Mouse (Mus musculus): ENCODE measurements at regions not wholly inside any gene's neighbourhood (a gene's known extent, or its start where the extent isn't known, plus 50 kb on each side); places are given as distances from the start of the nearest gene placed in this dataset.

GRCm38 (mm10) chr13:116795041-116795440, 230.3 kb downstream of the Parp8 start:
- no peak for DNase-seq

GRCm38 (mm10) chr13:116781616-116782015, 243.7 kb downstream of the Parp8 start:
- no peak for DNase-seq

- DNase-seq = no peak
These were observed 259.8 kb downstream of the Parp8 start for GRCm38 (mm10) chr13:116765491-116765890.

GRCm38 (mm10) chr13:116759912-116760311, 265.4 kb downstream of the Parp8 start:
- no peak for DNase-seq

- no peak for DNase-seq
These were observed 284.5 kb downstream of the Parp8 start for GRCm38 (mm10) chr13:116740825-116741224.

GRCm38 (mm10) chr13:116723361-116724153, 301.8 kb downstream of the Parp8 start:
- no peak for DNase-seq

DNA sequence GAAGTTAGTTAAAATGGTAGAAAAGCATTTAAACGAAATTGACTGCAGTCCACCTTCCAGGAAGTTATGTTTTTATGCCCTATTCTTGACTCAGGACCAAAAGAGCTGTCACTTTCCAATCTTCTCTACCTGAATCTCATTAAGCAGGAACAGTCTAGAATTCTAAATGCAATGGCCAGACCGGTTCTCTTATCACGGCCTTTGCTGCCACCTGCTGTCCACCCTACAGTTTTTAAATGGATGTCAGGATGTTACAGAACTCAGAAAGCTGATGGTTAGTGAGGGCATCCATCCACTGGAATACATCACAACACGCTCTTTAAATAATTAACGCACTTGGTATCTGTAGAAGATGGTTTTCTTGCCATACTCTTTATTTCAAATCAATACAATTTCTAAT, 310.5 kb downstream of the Parp8 start:
- no peak for DNase-seq

- peak; percentile 19 for DNase-seq
These were observed 313.3 kb downstream of the Parp8 start for GRCm38 (mm10) chr13:116711866-116712593.

DNA sequence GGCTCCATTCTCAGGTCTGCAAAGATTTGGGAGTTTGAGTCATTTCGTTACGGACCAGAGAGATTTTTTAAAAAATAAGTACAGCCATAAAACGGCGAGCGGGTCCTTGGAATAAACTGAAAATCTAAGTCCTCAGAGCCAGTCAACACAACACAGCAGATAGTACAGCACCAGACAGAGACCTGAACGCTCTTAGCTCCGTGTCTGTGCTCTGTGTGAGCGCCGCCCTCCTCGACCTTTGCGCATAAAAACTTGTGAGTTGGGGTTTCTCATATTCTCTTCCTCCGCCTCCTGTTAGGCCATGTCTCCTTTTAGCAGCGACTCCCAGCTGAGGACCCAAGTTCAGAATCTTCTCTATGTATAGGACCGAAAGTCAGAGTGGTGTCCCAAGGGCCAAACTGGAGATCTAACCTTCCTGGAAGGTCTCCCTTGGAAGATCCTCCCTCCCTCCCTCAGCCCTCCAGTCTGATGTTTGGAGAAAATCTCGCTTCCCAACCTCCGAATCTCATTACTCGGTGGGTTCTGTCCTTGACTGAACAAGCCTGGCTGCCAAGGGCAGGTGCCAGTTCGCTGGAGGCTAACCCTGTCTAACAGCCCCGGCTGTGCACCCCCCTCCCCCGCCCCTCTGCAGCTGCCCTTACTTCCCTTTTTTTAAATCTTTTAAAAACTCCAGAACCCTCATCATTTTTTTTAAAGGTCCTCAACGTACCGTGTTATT, 314.0 kb downstream of the Parp8 start:
- no peak for DNase-seq

DNA sequence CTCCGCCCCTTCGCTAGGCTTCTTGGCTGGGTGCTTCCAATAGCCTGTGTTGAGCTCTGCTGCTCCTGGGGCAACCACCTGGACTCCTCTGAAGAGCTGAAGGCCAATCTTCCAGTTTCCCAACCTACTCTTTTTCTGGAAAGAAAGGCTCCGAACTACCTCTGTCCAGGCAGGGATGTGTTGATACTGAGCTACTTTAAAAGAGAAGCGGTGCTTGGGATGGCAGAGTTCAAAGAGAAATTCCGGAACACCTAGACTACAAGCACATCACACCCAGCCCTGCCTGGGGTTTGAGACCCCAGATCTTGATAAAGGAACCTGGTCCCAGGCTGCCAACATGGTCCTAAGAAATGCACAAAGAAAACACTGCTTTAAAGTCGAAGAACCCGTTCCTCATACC, 315.7 kb downstream of the Parp8 start:
- DNase-seq = no peak

DNA sequence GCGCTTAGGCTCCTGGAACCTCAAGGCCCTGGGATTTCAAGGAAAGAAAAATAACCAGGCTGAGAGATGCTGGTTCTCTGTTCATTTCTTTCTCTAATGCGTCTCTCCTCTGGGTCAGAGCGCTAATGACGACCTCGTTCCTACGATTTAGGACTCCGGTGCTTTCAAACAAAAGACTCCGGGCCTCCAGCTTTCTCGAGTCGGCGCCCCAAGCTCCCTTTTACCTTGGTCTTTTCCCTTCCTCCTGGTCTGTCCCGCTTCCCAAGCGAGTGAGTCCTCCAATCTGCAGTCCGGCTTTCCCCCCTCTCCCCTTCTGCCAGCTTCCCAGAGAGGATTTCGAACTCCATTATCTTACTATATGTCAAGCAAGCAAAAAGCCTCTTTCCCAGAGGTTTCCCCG, 316.5 kb downstream of the Parp8 start:
- DNase-seq = no peak

DNA sequence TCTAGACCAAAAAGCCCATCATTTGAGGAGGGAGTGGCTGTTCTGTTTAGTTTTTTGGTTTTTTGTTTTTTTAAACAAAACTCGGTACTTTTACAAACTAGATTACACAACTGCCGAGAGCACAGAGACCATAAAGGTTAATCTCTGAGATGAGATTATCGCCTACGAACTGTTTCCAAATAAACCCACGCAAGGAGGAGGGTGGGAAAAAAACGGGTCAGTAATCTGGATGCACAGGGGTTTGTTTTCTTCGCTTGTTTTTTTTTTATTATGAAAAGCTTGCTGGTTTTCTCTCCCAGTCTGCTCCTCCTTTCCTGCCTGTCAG, 316.9 kb downstream of the Parp8 start:
- no peak for DNase-seq

DNA sequence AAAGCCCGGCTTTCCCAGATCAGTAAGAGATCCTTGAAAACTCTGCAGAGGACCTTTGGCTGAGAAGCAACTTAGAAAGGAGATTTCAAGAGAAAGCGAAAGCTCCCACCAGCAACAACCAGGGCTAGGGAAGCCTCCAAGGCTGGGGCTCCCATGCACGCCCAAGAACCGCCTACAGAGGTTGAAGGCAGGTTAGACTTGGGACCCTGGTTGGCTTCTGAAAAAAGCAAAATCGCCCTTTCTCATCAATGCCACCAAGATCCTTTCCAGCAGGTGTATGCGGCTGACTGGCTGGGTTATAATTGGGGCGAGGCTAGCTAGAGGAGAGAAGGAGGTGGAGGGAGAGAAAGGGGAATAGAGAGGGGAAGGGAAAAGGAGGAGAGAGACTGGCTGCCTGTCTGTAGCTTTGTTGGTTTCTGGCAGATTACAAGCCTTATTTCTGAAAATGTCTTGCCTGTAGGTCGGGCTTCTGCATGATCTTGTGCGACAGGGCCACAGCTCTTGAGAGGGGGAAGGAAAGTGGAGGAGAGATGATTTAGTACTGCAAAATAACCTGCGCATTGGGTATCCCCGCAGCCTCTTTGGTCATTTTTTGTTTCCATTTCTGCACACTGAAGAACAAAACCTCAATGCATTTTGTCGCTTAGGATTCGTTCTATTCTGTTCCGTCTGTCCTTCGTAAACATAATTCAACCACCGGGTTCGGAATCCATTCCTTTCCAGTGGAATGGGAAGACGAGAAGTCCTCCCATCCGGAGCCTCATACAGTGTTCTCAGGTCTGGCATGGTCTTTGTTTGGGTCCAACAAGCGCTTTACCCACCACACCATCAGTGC, 317.5 kb downstream of the Parp8 start:
- DNase-seq = no peak

GRCm38 (mm10) chr13:116706401-116707330, 318.7 kb downstream of the Parp8 start:
- no peak for DNase-seq

GRCm38 (mm10) chr13:116705611-116706386, 319.5 kb downstream of the Parp8 start:
- no peak for DNase-seq

DNA sequence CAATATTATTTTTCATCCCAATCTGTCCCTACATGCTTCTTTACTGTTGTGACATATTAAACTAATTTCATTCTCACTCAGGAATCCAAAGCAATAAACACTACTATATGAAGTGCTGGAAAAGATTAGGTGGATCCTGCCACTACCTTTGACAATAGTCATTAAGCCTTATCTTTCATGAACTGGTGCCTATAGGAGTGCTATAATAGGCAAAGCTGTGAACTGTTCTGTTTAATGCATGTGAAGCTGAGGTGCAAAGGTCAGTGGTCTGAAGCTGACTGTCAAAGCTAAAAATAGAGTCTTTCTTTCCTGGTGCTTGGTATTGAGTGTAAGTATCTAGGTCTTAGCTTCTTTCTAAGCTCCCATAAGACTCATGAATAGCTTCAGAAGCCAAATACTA, 336.6 kb downstream of the Parp8 start:
- DNase-seq = no peak

All from thymus, postnatal 25 days (tissue).